Mouse (Mus musculus): ENCODE measurements at regions not wholly inside any gene's neighbourhood (a gene's known extent, or its start where the extent isn't known, plus 50 kb on each side); places are given as distances from the start of the nearest gene placed in this dataset.

DNA sequence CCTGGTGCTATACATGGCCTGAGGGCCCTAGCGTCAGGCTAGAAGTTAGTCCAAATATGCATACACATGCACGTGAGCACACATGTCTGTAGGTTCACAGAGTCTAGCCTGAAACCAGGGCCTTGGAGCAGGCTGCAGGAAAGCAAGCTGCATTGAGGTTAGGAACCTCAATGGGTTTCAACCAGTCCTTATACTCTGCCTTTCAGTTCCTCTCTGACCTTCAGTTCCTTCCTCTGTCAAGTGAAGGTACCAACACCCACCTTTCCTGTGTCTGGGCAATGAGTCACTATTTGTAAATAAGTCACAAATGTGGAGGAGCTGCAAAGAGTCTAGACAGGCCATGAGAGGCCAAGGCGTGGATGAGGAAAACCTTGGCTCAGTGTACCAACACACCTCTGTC lies 89.1 kb upstream of the Zfp703 start:
- DNase-seq, result no peak

DNA sequence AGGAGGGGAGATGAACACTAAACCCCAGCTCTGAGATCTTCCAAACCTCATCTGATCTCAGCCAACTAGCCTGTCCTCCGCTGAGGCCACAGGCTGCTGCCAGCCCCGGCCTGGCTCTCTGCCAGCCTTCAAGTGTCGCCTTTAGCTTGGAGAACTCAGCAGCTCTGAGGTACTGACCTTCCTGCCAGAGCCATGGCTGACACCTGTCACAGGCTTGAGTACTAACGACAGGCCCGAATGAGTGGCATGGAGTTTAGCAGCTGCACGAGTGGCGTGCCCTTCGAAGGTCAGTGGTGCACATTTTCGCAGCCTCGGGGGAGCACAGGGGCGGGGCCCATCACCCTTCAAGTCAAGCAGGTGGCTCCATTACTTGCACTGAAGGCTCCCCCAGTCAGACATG lies 85.2 kb upstream of the Zfp703 start:
- DNase-seq, result no peak

DNA sequence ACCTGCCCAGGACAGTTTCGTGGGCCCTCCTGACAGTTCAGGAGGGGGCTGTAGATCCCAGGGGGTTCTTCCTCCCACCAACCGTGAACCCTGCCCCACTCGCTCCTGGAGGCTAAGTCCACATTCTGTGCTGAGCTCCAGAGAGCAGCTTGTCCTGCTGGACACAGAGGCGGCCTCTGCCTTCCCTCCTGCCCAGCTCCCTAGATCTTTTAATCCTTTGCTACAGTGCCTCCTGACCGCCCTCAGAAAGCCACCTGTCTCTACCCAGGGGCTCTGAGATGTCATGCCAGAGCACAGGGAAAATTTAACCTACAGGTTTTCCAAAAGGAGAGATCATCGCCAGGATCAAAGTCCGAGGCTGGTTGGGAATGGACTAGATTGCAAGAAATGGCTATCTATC lies 84.7 kb upstream of the Zfp703 start:
- no peak for DNase-seq

DNA sequence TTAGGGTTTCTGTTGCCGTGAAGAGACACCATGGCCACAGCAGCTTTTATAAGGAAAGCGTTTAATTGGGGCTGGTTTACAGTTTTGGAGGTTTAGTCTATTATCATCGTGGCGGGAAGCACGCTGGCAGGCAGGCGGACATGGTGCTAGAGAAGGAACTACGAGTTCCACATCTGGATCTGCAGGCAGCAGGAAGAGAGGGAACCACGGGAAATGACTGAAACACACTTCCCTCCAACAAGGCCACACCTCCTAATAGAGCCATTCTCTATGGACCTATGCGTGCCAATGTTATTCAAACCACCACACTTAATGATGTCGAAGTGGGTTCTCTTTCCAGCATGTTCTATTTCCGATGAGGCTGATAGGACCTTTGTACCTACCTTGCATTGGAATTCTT lies 81.3 kb upstream of the Zfp703 start:
- DNase-seq, result no peak

DNA sequence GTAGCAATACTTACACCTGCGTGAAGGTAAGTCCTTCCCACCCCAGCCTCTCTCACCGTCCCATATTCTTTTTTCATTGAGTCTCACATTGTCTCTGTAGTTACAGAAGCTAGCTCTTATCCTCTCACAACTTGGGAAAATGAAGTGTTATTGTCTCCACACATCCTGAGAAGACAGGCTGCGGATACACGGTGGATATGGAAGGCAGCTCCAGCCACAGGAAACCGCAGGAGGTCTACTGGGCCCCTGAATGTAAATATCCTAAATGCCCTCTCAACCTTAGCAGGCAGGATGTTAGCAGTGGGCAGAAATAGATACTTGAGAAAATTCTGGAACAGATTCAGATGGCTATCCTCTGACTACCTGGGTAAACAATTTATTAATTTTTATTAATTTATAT lies 73.8 kb upstream of the Zfp703 start:
- DNase-seq, result no peak

DNA sequence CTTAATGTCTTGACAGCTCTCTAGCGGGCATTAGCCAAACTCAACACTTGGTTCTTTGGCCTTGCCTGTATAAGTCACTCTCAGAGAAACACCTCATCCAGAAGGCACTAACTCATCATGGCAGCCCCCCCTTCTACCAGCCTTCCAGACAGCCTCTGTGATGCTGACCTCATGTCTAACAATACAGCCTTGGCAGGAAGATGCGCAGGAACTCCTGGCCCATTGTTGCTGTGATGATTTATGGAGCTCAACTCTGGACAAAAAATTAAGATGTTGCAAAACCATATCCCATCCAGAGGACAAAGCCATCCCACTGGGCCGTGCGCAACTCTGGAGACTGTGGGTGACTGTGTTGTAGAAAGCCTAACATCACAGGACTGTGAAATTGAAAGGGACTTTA lies 70.9 kb upstream of the Zfp703 start:
- no peak for DNase-seq

DNA sequence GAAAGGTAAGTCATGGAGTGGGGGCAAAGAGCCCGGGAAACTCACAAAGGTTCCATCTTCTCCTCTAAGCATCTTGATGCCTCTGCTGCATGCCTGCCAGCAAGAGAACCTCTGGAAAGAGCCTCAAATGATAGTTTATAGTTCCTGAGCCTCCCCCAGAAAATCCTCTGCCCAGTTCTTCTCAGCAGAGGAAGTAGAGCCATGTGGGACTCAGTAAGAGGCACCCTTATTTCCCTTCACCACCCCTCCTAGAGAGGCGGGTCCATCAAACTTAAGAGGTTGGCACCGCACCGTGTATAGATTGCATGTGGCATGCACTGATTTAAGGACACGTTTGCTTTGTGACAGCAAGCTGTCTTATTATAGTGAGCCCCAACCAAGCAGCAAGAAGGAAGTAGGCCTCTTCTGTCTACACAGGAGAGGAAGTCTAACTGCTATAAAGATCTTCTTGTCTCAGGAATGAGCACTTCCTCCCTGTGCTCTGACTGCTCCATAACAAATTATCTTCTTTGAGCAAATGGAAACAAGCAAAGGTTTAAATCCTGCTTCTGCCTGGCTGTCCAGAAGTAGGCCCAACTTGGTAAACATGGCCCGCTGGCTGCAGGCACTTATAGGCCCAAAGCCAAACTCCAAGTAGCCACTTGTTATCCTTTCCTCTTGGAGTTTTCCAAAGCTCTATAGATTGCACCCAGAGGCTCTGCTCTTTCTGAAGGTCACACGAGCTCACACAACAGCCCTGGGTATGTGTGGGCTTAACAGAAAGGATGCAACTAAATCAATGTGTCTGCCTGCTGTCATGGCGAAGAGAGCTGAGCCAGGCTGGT lies 69.6 kb upstream of the Zfp703 start:
- no peak for DNase-seq

DNA sequence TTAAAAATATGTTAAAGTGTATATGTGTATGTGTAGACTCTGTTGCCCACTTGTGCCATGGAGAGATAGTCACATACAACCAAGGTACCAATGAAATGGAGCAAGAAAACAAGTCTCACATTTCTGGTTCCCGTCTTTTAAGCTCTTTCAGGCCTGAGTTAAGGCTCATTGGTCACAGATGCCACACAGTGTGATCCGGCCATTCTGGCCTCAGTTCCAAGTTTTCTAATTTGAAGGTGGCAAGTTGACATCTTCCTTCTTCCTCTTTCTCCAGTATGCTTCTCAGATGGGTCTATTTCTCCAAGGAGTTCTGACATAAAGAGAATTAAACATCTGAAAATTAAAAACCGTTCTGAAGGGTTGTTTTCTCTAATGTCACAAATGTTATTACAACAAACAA lies 66.9 kb upstream of the Zfp703 start:
- no peak for DNase-seq

DNA sequence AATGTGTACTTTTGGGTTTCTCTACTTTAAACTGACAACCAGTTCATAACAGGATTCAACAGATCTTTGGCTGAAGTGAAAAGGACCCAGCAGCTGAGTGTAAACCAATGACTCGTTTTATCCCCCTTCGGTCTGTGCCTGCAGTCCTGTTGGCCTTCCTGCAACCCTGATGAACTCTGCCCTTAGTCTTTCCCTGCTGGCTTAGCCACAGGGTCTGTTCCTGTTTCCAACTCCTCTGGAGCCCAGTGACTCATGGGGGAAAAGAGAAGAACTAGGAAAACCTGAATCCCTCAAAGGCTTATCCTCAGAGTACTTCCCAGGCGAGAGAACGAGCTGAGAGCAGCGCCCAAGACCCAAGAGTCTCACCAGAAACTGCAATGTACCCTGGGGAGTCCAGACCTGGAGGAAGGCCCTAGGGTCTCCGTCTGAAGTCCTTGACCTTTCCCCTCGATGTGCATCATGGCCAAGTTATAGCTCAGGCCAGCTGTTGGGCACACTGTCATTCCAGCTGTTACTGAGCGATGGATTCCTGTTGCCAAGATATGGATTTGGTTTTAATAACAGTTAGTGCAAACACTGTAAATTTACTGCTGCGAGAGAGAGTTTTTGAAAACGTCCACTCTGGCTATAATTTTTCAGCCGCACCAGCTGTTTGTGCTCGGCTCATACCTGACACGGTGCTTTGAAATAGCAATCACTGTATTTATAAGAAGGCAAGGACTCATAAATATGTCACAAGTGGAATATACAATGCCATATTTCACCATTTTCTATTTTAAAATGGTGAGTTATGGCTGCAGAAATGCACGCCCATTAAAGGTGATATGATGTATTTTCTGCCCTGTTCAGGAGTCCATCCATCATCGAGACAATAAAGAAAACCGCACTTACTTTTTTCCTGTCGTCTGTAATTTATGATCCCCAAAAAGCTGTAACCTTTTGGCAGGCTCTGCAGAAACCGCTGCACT lies 63.3 kb upstream of the Zfp703 start:
- no peak for DNase-seq

DNA sequence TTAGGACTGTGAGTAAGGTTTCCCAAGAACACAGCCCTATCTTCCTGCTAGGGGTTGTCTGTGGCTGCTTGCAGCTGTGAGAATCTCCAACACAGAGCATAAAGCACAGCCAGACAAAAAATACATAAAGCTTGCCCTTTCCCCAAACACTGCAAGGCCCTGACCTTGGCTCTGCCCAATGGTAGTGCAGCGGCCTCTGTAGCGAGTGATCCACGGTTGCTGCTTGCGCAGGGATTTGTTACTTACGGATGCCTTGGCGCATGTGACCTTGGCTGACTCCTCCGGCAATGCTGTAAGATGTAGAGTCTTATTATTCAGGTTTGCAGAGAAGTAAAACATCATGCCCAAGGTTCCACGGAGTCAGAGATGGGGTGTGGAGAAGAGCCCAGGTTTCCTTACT lies 61.4 kb upstream of the Zfp703 start:
- DNase-seq, result no peak

DNA sequence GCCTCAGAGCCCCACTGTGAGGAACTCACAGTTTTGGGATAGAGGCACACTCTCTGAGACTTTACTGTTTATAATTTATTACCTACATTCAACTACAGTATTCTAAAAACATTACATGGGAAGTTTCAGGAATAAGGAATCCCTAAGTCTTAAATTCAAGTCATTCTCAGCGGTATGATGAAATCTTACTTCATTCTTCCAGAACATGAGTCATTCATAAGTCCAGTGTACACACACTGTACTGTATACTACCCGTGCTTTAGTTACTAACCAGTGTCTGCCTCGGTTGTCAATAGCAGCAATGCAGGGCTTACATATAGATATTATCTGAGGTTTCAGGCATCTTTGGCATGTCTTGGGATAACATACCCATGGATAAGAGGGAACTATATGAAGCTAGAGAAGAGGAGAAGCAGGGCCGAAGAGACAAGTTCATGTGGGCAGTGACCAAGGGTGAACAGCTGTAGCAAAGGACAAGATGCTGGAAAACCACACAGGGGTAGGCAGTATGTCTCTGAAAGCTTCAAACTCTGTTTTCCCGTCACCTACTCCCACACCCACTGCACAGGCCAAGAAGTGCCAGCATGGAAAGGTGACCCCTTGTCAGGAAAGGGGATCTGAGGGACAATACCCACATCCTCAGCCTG lies 55.5 kb upstream of the Zfp703 start:
- DNase-seq, result no peak

DNA sequence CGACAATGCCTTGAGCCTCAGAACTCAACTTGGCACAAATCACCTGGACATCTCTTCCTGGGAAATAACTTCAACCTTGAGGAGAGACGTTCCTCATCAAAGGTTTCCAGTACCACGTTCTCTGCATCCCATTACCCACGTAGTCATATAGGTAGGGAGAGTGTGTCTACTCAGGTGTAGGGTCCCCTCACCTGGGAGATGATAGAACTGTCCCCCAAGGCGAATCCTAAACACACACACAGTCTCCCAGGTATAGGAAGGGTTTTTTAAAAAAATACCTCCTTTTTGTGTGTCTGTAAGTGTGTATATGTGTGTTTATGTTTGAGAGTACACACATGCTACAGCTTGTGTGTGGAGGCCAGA lies 55.0 kb upstream of the Zfp703 start:
- DNase-seq, result no peak

DNA sequence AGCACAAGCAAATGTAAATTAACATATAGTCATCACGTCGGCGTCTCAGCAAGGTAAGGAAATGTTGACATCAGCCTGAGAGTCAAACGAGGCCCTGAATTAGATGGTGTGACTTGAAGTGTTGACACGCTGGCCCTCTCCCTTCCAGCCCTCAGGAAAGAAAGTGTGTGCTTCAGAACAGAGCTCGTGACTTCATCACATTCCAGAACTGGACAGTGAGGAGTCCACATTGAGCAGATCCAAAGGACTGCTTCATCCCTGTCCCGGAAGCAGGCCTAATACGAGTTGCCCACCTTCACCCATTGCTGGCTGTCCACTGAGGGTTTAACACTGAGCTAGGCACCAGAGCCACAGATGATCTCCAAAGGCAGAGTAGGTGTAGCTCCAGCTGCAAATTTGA lies 54.0 kb upstream of the Zfp703 start:
- no peak for DNase-seq

All from thymus, postnatal 14 days (tissue).